Mouse (Mus musculus): ENCODE measurements at regions not wholly inside any gene's neighbourhood (a gene's known extent, or its start where the extent isn't known, plus 50 kb on each side); places are given as distances from the start of the nearest gene placed in this dataset.

GRCm38 (mm10) chr16:30765591-30765990 is 166.1 kb downstream of the Fam43a start:
- Histone ChIP-seq H3K9me3 (ENCODE audit: control insufficient read depth, low read length) (no peaks in the 10 kb centered on the region), H3K9ac (ENCODE audit: low read length) (no peak overlapping the region), H3K27ac (ENCODE audit: low read depth, low read length) (no peak overlapping the region), H3K27me3 (ENCODE audit: control insufficient read depth, insufficient read depth, low read length) (no peaks in the 10 kb centered on the region), H3K4me1 (ENCODE audit: control insufficient read depth, insufficient read depth, low read length) (peaks cover 12% of the 10 kb centered on the region), H3K4me3 (ENCODE audit: low read depth, low read length) (no peak overlapping the region), H3K4me2 (ENCODE audit: low read depth) (no peak overlapping the region), H3K36me3 (ENCODE audit: control insufficient read depth, insufficient read depth, low read length) (no peaks in the 10 kb centered on the region)
- 86% methylated on average over 4 of the region's 4 CpGs for WGBS
- no peak for DNase-seq (ENCODE audit: low spot score)
- ATAC-seq (ENCODE audit: insufficient read depth, low FRiP score, low TSS enrichment) = no peak

GRCm38 (mm10) chr16:30769007-30769442 is 169.5 kb downstream of the Fam43a start:
- no peak overlapping the region for H3K27ac ChIP-seq (ENCODE audit: low read depth, low read length)
- H3K9ac ChIP-seq (ENCODE audit: low read length) = peak overlapping the region; percentile 10; the same call in 1 of the 2 replicates
- peaks cover 5% of the 10 kb centered on the region for H3K4me1 ChIP-seq (ENCODE audit: control insufficient read depth, insufficient read depth, low read length)
- no peak for DNase-seq (ENCODE audit: low spot score)
- no peaks in the 10 kb centered on the region for H3K9me3 ChIP-seq (ENCODE audit: control insufficient read depth, low read length)
- no peaks in the 10 kb centered on the region for H3K27me3 ChIP-seq (ENCODE audit: control insufficient read depth, insufficient read depth, low read length)
- no peak for ATAC-seq (ENCODE audit: insufficient read depth, low FRiP score, low TSS enrichment)
- H3K4me2 ChIP-seq (ENCODE audit: low read depth) = no peak overlapping the region
- 33% methylated on average over 5 of the region's 5 CpGs for WGBS
- no peaks in the 10 kb centered on the region for H3K36me3 ChIP-seq (ENCODE audit: control insufficient read depth, insufficient read depth, low read length)
- H3K4me3 ChIP-seq (ENCODE audit: low read depth, low read length) = no peak overlapping the region

GRCm38 (mm10) chr16:30769467-30769866 is 169.9 kb downstream of the Fam43a start:
- 33% methylated on average over 11 of the region's 11 CpGs for WGBS
- Histone ChIP-seq H3K4me2 (ENCODE audit: low read depth) (no peak overlapping the region), H3K9ac (ENCODE audit: low read length) (peak overlapping the region; percentile 10; the same call in 1 of the 2 replicates), H3K27ac (ENCODE audit: low read depth, low read length) (no peak overlapping the region), H3K9me3 (ENCODE audit: control insufficient read depth, low read length) (no peaks in the 10 kb centered on the region), H3K4me3 (ENCODE audit: low read depth, low read length) (no peak overlapping the region), H3K4me1 (ENCODE audit: control insufficient read depth, insufficient read depth, low read length) (peaks cover 5% of the 10 kb centered on the region), H3K27me3 (ENCODE audit: control insufficient read depth, insufficient read depth, low read length) (no peaks in the 10 kb centered on the region), H3K36me3 (ENCODE audit: control insufficient read depth, insufficient read depth, low read length) (no peaks in the 10 kb centered on the region)
- DNase-seq (ENCODE audit: low spot score) = no peak
- no peak for ATAC-seq (ENCODE audit: insufficient read depth, low FRiP score, low TSS enrichment)

- 68% methylated on average over 3 of the region's 3 CpGs for WGBS
Measured at GRCm38 (mm10) chr16:30772802-30773201, 173.3 kb downstream of the Fam43a start.

GRCm38 (mm10) chr16:30774951-30775661 is 175.6 kb downstream of the Fam43a start:
- Histone ChIP-seq H3K9ac (ENCODE audit: low read length) (no peak overlapping the region), H3K4me2 (ENCODE audit: low read depth) (no peak overlapping the region), H3K4me1 (ENCODE audit: control insufficient read depth, insufficient read depth, low read length) (peaks cover 11% of the 10 kb centered on the region), H3K27me3 (ENCODE audit: control insufficient read depth, insufficient read depth, low read length) (no peaks in the 10 kb centered on the region), H3K9me3 (ENCODE audit: control insufficient read depth, low read length) (no peaks in the 10 kb centered on the region), H3K27ac (ENCODE audit: low read depth, low read length) (0 out of 2 replicates have a peak overlapping the region, but pooled peaks have one; percentile 14), H3K4me3 (ENCODE audit: low read depth, low read length) (no peak overlapping the region), H3K36me3 (ENCODE audit: control insufficient read depth, insufficient read depth, low read length) (no peaks in the 10 kb centered on the region)
- ATAC-seq (ENCODE audit: insufficient read depth, low FRiP score, low TSS enrichment) = no peak
- peak; percentile 34 for DNase-seq (ENCODE audit: low spot score)
- WGBS = 41% methylated on average over 14 of the region's 14 CpGs

More at GRCm38 (mm10) chr16:30772802-30773201, 173.3 kb downstream of the Fam43a start:
- Histone ChIP-seq H3K4me3 (ENCODE audit: low read depth, low read length) (no peak overlapping the region), H3K9ac (ENCODE audit: low read length) (no peak overlapping the region), H3K36me3 (ENCODE audit: control insufficient read depth, insufficient read depth, low read length) (no peaks in the 10 kb centered on the region), H3K4me1 (ENCODE audit: control insufficient read depth, insufficient read depth, low read length) (peaks cover 16% of the 10 kb centered on the region), H3K9me3 (ENCODE audit: control insufficient read depth, low read length) (no peaks in the 10 kb centered on the region), H3K27me3 (ENCODE audit: control insufficient read depth, insufficient read depth, low read length) (no peaks in the 10 kb centered on the region), H3K4me2 (ENCODE audit: low read depth) (no peak overlapping the region), H3K27ac (ENCODE audit: low read depth, low read length) (no peak overlapping the region)
- ATAC-seq (ENCODE audit: insufficient read depth, low FRiP score, low TSS enrichment) (no peak), DNase-seq (ENCODE audit: low spot score) (no peak)

- peak; percentile 47 for DNase-seq (ENCODE audit: low spot score)
- H3K36me3 ChIP-seq (ENCODE audit: control insufficient read depth, insufficient read depth, low read length) = no peaks in the 10 kb centered on the region
- H3K27me3 ChIP-seq (ENCODE audit: control insufficient read depth, insufficient read depth, low read length) = no peaks in the 10 kb centered on the region
- H3K9me3 ChIP-seq (ENCODE audit: control insufficient read depth, low read length) = no peaks in the 10 kb centered on the region
- ATAC-seq (ENCODE audit: insufficient read depth, low FRiP score, low TSS enrichment) = peak; percentile 41; the same call in 1 of the 2 replicates
- no peak overlapping the region for H3K4me3 ChIP-seq (ENCODE audit: low read depth, low read length)
- no peak overlapping the region for H3K4me2 ChIP-seq (ENCODE audit: low read depth)
- no peak overlapping the region for H3K9ac ChIP-seq (ENCODE audit: low read length)
- H3K4me1 ChIP-seq (ENCODE audit: control insufficient read depth, insufficient read depth, low read length) = peaks cover 11% of the 10 kb centered on the region
- WGBS = 46% methylated on average over 21 of the region's 21 CpGs
- no peak overlapping the region for H3K27ac ChIP-seq (ENCODE audit: low read depth, low read length)
Measured at GRCm38 (mm10) chr16:30775740-30776700, 176.5 kb downstream of the Fam43a start.

GRCm38 (mm10) chr16:30777416-30777815 is 177.9 kb downstream of the Fam43a start:
- no peaks in the 10 kb centered on the region for H3K9me3 ChIP-seq (ENCODE audit: control insufficient read depth, low read length)
- no peak overlapping the region for H3K4me3 ChIP-seq (ENCODE audit: low read depth, low read length)
- H3K27me3 ChIP-seq (ENCODE audit: control insufficient read depth, insufficient read depth, low read length) = no peaks in the 10 kb centered on the region
- no peak overlapping the region for H3K9ac ChIP-seq (ENCODE audit: low read length)
- no peak for ATAC-seq (ENCODE audit: insufficient read depth, low FRiP score, low TSS enrichment)
- WGBS = 90% methylated on average over 6 of the region's 6 CpGs
- no peak overlapping the region for H3K27ac ChIP-seq (ENCODE audit: low read depth, low read length)
- H3K4me1 ChIP-seq (ENCODE audit: control insufficient read depth, insufficient read depth, low read length) = peaks cover 11% of the 10 kb centered on the region
- no peak for DNase-seq (ENCODE audit: low spot score)
- no peaks in the 10 kb centered on the region for H3K36me3 ChIP-seq (ENCODE audit: control insufficient read depth, insufficient read depth, low read length)
- H3K4me2 ChIP-seq (ENCODE audit: low read depth) = no peak overlapping the region

GRCm38 (mm10) chr16:30778078-30778477 is 178.6 kb downstream of the Fam43a start:
- 65% methylated on average over 7 of the region's 7 CpGs for WGBS

More at GRCm38 (mm10) chr16:30778078-30778477, 178.6 kb downstream of the Fam43a start:
- no peak overlapping the region for H3K4me3 ChIP-seq (ENCODE audit: low read depth, low read length)
- H3K9ac ChIP-seq (ENCODE audit: low read length) = no peak overlapping the region
- H3K27me3 ChIP-seq (ENCODE audit: control insufficient read depth, insufficient read depth, low read length) = no peaks in the 10 kb centered on the region
- H3K4me2 ChIP-seq (ENCODE audit: low read depth) = no peak overlapping the region
- no peaks in the 10 kb centered on the region for H3K36me3 ChIP-seq (ENCODE audit: control insufficient read depth, insufficient read depth, low read length)
- DNase-seq (ENCODE audit: low spot score) = no peak
- no peak overlapping the region for H3K27ac ChIP-seq (ENCODE audit: low read depth, low read length)
- H3K4me1 ChIP-seq (ENCODE audit: control insufficient read depth, insufficient read depth, low read length) = peaks cover 11% of the 10 kb centered on the region
- H3K9me3 ChIP-seq (ENCODE audit: control insufficient read depth, low read length) = no peaks in the 10 kb centered on the region
- ATAC-seq (ENCODE audit: insufficient read depth, low FRiP score, low TSS enrichment) = no peak

All from neural tube, embryonic 11.5 days (tissue).